27 mouse cellular contexts compared by ENCODE assay signal in the genomic region with DNA sequence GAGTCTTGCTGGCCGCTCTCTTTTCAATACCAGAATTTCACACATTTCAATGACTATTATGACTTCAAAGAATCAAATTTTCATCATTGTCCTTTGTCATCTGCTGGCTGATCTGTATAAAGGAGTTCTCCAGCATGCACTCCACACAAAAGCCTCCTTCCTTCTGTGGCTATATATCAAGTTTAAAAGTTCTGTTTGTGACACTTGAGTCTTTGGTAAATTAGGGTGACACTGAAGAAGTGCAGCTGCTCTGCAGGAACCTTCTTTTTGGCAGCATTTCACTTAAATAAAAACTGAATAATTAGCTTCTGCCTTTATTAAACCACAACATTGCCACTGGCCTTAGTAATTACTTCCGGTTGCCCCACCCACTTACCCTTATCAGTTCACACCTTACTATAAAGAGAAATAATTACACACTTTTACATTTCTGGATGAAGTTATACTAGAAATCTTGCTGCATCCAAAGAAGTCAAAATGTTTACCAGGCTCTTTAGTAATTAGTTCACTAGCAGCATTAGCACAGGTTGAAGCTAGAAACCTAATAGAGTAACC.
A peak's percentile ranks its signal among the peaks of the same experiment; 100 is the strongest.
DNase-seq lines count a peak whose midpoint lies in the region; ATAC-seq and TF ChIP-seq lines count a peak whose summit lies in the region.
"Had no signal": no experiment of that assay in that cellular context is flagged by ENCODE, and none has a peak within 500 bp of the region (broad histone marks: within the 10 kb centered on the region; RNA-seq: fewer than 3 reads in every experiment).

No protein-coding gene starts in this region.

- H3K36me3 ChIP-seq in lung, embryonic 14.5 days (ENCODE audit: insufficient read depth), result no peaks in the 10 kb centered on the region
- peaks cover 2 to 16% of the 10 kb centered on the region in 2 experiments; a peak in 3 of 4 replicates for H3K36me3 ChIP-seq in MEL (ENCODE audit: control insufficient read depth in 1 of 2, insufficient read depth in 2 of 2, low read length in 2 of 2)
- H3K36me3 ChIP-seq in forebrain, embryonic 11.5 days (ENCODE audit: control insufficient read depth, insufficient read depth, low read length), result no peaks in the 10 kb centered on the region
- no peaks in the 10 kb centered on the region for H3K36me3 ChIP-seq in liver, embryonic 12.5 days
- H3K36me3 ChIP-seq: midbrain, embryonic 15.5 days; neural tube, embryonic 15.5 days; stomach, embryonic 15.5 days had no signal

- H3K79me2 ChIP-seq in MEL (ENCODE audit: control insufficient read depth, insufficient read depth, low read length, poor library complexity), result no peaks in the 10 kb centered on the region; the same call in 1 of the 2 replicates

- no peak for TF ChIP-seq POLR2A in MEL (IDR thresholded peaks at IDR 0.05; ENCODE audit: control insufficient read depth in 1 of 2, insufficient read depth in 1 of 2, low read depth in 1 of 2, low read length in 2 of 2, poor library complexity in 1 of 2)

- 45% methylated on average over 2 of the region's 2 CpGs for WGBS in lung, embryonic 14.5 days
- WGBS in forebrain, embryonic 11.5 days, result 76% methylated on average over 2 of the region's 2 CpGs
- WGBS in liver, embryonic 12.5 days (ENCODE audit: insufficient replicate concordance), result 77% methylated on average over 2 of the region's 2 CpGs

- peak; percentile 83 for DNase-seq in lung, embryonic 14.5 days
- DNase-seq in lung, postnatal 4 days, result no peak
- DNase-seq in MEL (ENCODE audit: low read depth, low spot score), result peak; percentile 69
- peak; percentile 18 for DNase-seq in lung, postnatal 14 days
- no peak for DNase-seq in forebrain, embryonic 11.5 days (ENCODE audit: low spot score)
- DNase-seq: adrenal gland, postnatal 25 days; cerebellum, adult 18-20 months; cerebellum, postnatal 10 days; gastrocnemius, postnatal 10 days; heart, postnatal 10 days; kidney, adult 18-20 months; kidney, postnatal 10 days; retina, postnatal 1 day; right cerebral cortex, postnatal 14 days had no signal

- no peak overlapping the region for H3K4me3 ChIP-seq in lung, embryonic 14.5 days (ENCODE audit: low read depth, low read length)
- no peak overlapping the region for H3K4me3 ChIP-seq in MEL (ENCODE audit: control insufficient read depth in 1 of 2, insufficient read depth in 1 of 2, low read depth in 2 of 2, low read length in 2 of 2)
- no peak overlapping the region for H3K4me3 ChIP-seq in forebrain, embryonic 11.5 days (ENCODE audit: low read depth, low read length)
- H3K4me3 ChIP-seq in liver, embryonic 12.5 days, result no peak overlapping the region
- H3K4me3 ChIP-seq: embryonic facial prominence, embryonic 15.5 days; forebrain, embryonic 13.5 days; heart, embryonic 13.5 days; left cerebral cortex, adult 2 months; limb, embryonic 13.5 days; midbrain, embryonic 15.5 days; neural tube, embryonic 15.5 days; stomach, embryonic 15.5 days had no signal

- peak; percentile 84 for ATAC-seq in lung, embryonic 14.5 days (ENCODE audit: insufficient read depth)
- no peak for ATAC-seq in forebrain, embryonic 11.5 days (replicated peaks; ENCODE audit: low FRiP score)
- no peak for ATAC-seq in liver, embryonic 12.5 days
- ATAC-seq: forebrain, embryonic 13.5 days; inflammation-experienced regulatory T-cells, adult 6 months; midbrain, embryonic 15.5 days had no signal

- TF ChIP-seq EP300 in MEL (IDR thresholded peaks at IDR 0.05; ENCODE audit: low read depth in 1 of 2, low read length in 2 of 2), result peak; percentile 60; a peak in 3 of 4 replicates

- H3K27ac ChIP-seq in lung, embryonic 14.5 days (ENCODE audit: low read depth), result no peak overlapping the region
- H3K27ac ChIP-seq in MEL (ENCODE audit: control insufficient read depth, low read depth, low read length), result peak overlapping the region; percentile 41
- no peak overlapping the region for H3K27ac ChIP-seq in forebrain, embryonic 11.5 days (ENCODE audit: low read depth, low read length)
- H3K27ac ChIP-seq in liver, embryonic 12.5 days, result no peak overlapping the region
- H3K27ac ChIP-seq: embryonic facial prominence, embryonic 15.5 days; forebrain, embryonic 13.5 days; heart, embryonic 13.5 days; hindbrain, embryonic 14.5 days; left cerebral cortex, adult 2 months; limb, embryonic 13.5 days; midbrain, embryonic 15.5 days; neural tube, embryonic 15.5 days; stomach, embryonic 15.5 days had no signal

- no peak overlapping the region for H3K9ac ChIP-seq in lung, embryonic 14.5 days
- H3K9ac ChIP-seq in MEL (ENCODE audit: control insufficient read depth, low read depth, low read length, poor library complexity, severe bottlenecking), result no peak overlapping the region
- no peak overlapping the region for H3K9ac ChIP-seq in forebrain, embryonic 11.5 days (ENCODE audit: low read length)
- H3K9ac ChIP-seq in liver, embryonic 12.5 days, result no peak overlapping the region
- H3K9ac ChIP-seq: embryonic facial prominence, embryonic 15.5 days; forebrain, embryonic 13.5 days; heart, embryonic 13.5 days; hindbrain, embryonic 14.5 days; limb, embryonic 13.5 days; midbrain, embryonic 15.5 days; neural tube, embryonic 15.5 days; stomach, embryonic 15.5 days had no signal

- H3K4me1 ChIP-seq in lung, embryonic 14.5 days (ENCODE audit: insufficient read depth), result 0 out of 2 replicates have a peak, but pooled peaks cover 4% of the 10 kb centered on the region
- H3K4me1 ChIP-seq in MEL (ENCODE audit: control insufficient read depth in 1 of 2, insufficient read depth in 2 of 2, low read length in 2 of 2), result peaks cover 7 to 11% of the 10 kb centered on the region in 2 experiments
- H3K4me1 ChIP-seq in forebrain, embryonic 11.5 days (replicated peaks; ENCODE audit: control insufficient read depth, insufficient read depth, low read length), result no peaks in the 10 kb centered on the region
- H3K4me1 ChIP-seq in liver, embryonic 12.5 days, result peaks cover 12% of the 10 kb centered on the region
- H3K4me1 ChIP-seq: embryonic facial prominence, embryonic 15.5 days; limb, embryonic 13.5 days; midbrain, embryonic 15.5 days; neural tube, embryonic 15.5 days; stomach, embryonic 15.5 days had no signal

- H3K27me3 ChIP-seq in lung, embryonic 14.5 days (ENCODE audit: insufficient read depth, low read length), result no peaks in the 10 kb centered on the region
- no peaks in the 10 kb centered on the region for H3K27me3 ChIP-seq in MEL (ENCODE audit: control insufficient read depth in 1 of 2, insufficient read depth in 2 of 2, low read length in 2 of 2)
- H3K27me3 ChIP-seq in forebrain, embryonic 11.5 days (ENCODE audit: control insufficient read depth, insufficient read depth, low read length), result no peaks in the 10 kb centered on the region
- no peaks in the 10 kb centered on the region for H3K27me3 ChIP-seq in liver, embryonic 12.5 days (replicated peaks)
- H3K27me3 ChIP-seq: CH12.LX; embryonic facial prominence, embryonic 15.5 days; forebrain, embryonic 13.5 days; heart, embryonic 13.5 days; limb, embryonic 13.5 days; midbrain, embryonic 15.5 days; neural tube, embryonic 15.5 days; stomach, embryonic 15.5 days had no signal

- no peaks in the 10 kb centered on the region for H3K9me3 ChIP-seq in lung, embryonic 14.5 days (ENCODE audit: low read depth, low read length)
- H3K9me3 ChIP-seq in MEL (replicated peaks; ENCODE audit: insufficient read depth, low read length), result no peaks in the 10 kb centered on the region
- no peaks in the 10 kb centered on the region for H3K9me3 ChIP-seq in forebrain, embryonic 11.5 days (ENCODE audit: control insufficient read depth, low read length)
- no peaks in the 10 kb centered on the region for H3K9me3 ChIP-seq in liver, embryonic 12.5 days (replicated peaks)
- H3K9me3 ChIP-seq: embryonic facial prominence, embryonic 15.5 days; forebrain, embryonic 13.5 days; heart, embryonic 13.5 days; limb, embryonic 13.5 days; midbrain, embryonic 15.5 days; neural tube, embryonic 15.5 days; stomach, embryonic 15.5 days had no signal

- TF ChIP-seq RAD21 in MEL (IDR thresholded peaks at IDR 0.05; ENCODE audit: low read depth, low read length), result no peak

- TF ChIP-seq CTCF in lung, embryonic 14.5 days (IDR thresholded peaks at IDR 0.05; ENCODE audit: low read depth), result no peak
- TF ChIP-seq CTCF in MEL (IDR thresholded peaks at IDR 0.05 in 2 of 3, conservative IDR thresholded peaks at IDR 0.05 in 1 of 3; ENCODE audit: control insufficient read depth in 1 of 3, insufficient read depth in 1 of 3, low read depth in 2 of 3, low read length in 3 of 3, poor library complexity in 1 of 3, severe bottlenecking in 1 of 3), result no peak

- H3K4me2 ChIP-seq in lung, embryonic 14.5 days, result no peak overlapping the region
- no peak overlapping the region for H3K4me2 ChIP-seq in forebrain, embryonic 11.5 days (ENCODE audit: low read depth, low read length, severe bottlenecking)
- no peak overlapping the region for H3K4me2 ChIP-seq in liver, embryonic 12.5 days
- H3K4me2 ChIP-seq: embryonic facial prominence, embryonic 15.5 days; forebrain, embryonic 13.5 days; heart, embryonic 13.5 days; hindbrain, embryonic 14.5 days; limb, embryonic 13.5 days; liver, embryonic 11.5 days; midbrain, embryonic 15.5 days; neural tube, embryonic 15.5 days; stomach, embryonic 15.5 days had no signal

TF ChIP-seq in MEL, 35 proteins besides CTCF, POLR2A, EP300 and RAD21:
- peak; percentile 60 for TF ChIP-seq GATA1 (IDR thresholded peaks at IDR 0.05; ENCODE audit: low read depth, low read length)
- TF ChIP-seq ZC3H11A (IDR thresholded peaks at IDR 0.05; ENCODE audit: low read depth, low read length), result 0 out of 2 replicates have a peak, but pooled peaks have one; percentile 8
- peak; percentile 59 for TF ChIP-seq ETS1 (IDR thresholded peaks at IDR 0.05; ENCODE audit: low read depth, low read length)
- TF ChIP-seq SIN3A (IDR thresholded peaks at IDR 0.05; ENCODE audit: low read length), result 0 out of 2 replicates have a peak, but pooled peaks have one; percentile 41
- no peak for TF ChIP-seq JUND (IDR thresholded peaks at IDR 0.05; ENCODE audit: low read depth, low read length)
- TF ChIP-seq TCF12 (IDR thresholded peaks at IDR 0.05; ENCODE audit: low read depth, low read length), result peak; percentile 36; the same call in 1 of the 2 replicates
TF ChIP-seq in MEL: peak in this region for 5.

Comparison
In these comparisons a context has a peak if more than half of its experiments do, and no peak if none do; other contexts are left out.
1. DNase-seq: peak in lung, embryonic 14.5 days (single experiment), MEL (single experiment) and lung, postnatal 14 days (single experiment); none in lung, postnatal 4 days (0 of 2) and forebrain, embryonic 11.5 days (single experiment).